Mouse (Mus musculus): ENCODE results near the gene Dagla.

DNA sequence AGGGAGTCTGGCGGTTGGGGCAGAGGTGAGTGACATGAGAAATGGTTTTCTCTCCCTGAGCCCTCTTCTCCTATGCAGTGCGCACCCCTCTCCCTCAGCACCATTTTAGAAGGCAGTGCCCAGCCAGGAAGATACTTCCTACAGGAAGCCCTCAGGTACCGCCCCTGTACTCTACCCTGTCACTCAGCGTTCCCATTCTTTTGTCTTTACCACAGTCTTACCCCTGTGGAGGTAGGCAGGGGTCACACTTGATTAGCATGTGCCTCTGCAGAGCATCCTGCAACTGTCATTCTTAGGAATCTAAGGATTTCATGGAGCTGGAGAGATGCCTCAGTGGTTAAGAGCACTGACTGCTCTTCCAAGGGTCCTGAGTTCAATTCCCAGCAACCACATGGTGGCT, 81.1 kb downstream of the Dagla start:
- TF ChIP-seq CTCF (IDR thresholded peaks at IDR 0.05; ENCODE audit: low read depth, low read length) (no peak), GATA1 (IDR thresholded peaks at IDR 0.05; ENCODE audit: borderline replicate concordance, low read length) (no peak)

Data from G1E (cell line).